Mouse (Mus musculus) forebrain, embryonic 16.5 days (tissue): ENCODE results near the gene Maats1. TPM values are rescaled to one million over a fixed set of nuclear protein-coding genes. Genes with fewer than 3 reads are reported as not detected.

Experiments used
- ATAC-seq: fragments of 200-750 bp; cut with Nextera tagmentation; 2 replicates; pipeline ENCODE4 v1.8.0; 2017; ENCODE audit warnings: mild to moderate bottlenecking, moderate library complexity
- H3K27ac ChIP-seq: fragments of 300-500 bp; sonication (generic); 2 replicates; pipeline ENCODE4 v1.5.1; 2014; ENCODE audit warnings: low read length, control low read depth
- H3K27me3 ChIP-seq: fragments of 300-500 bp; sonication (generic); replicated peaks from 2 replicates; pipeline ENCODE4 v1.6.1; 2014; ENCODE audit warnings: low read length; ENCODE audit not compliant: control insufficient read depth, insufficient read depth
- H3K36me3 ChIP-seq: fragments of 300-500 bp; sonication (generic); 2 replicates; pipeline ENCODE4 v1.6.1; 2014; ENCODE audit not compliant: control insufficient read depth, insufficient read depth
- H3K4me1 ChIP-seq: fragments of 300-500 bp; sonication (generic); replicated peaks from 2 replicates; pipeline ENCODE4 v1.6.1; 2014; ENCODE audit warnings: low read length; ENCODE audit not compliant: control insufficient read depth, insufficient read depth
- H3K4me2 ChIP-seq: fragments of 300-500 bp; sonication (generic); 2 replicates; pipeline ENCODE4 v1.6.1; 2014; ENCODE audit warnings: mild to moderate bottlenecking, low read length, control low read depth
- H3K4me3 ChIP-seq: fragments of 300-500 bp; sonication (generic); replicated peaks from 2 replicates; pipeline ENCODE4 v1.5.1; 2014; ENCODE audit warnings: mild to moderate bottlenecking, low read length, control low read depth
- H3K9ac ChIP-seq: fragments of 300-500 bp; sonication (generic); replicated peaks from 2 replicates; pipeline ENCODE4 v1.6.1; 2014; ENCODE audit warnings: low read depth, low read length, control low read depth
- H3K9me3 ChIP-seq: fragments of 300-500 bp; sonication (generic); 2 replicates; pipeline ENCODE4 v1.6.1; 2016; ENCODE audit warnings: low read length; ENCODE audit not compliant: control insufficient read depth
- WGBS: fragments of 180-500 bp; shearing (Covaris S2); extraction: QIAGEN DNeasy Blood & Tissue Kit; methylation state at CpG from one replicate; pipeline ENCODE4 v1.1.7; 2014; 5-methylcytosine and 5-hydroxymethylcytosine counted together
- polyA plus RNA-seq: library from polyadenylated mRNA; unstranded; fragments of >200 nt; fragmentation: Nextera tagmentation; extraction: Ambion mirVana; gene quantifications from 2 replicates; pipeline ENCODE4 v1.2.1, GENCODE M21; 2015

Maats1 gene
- 0.43 and 0.66 TPM in 2 replicates for polyA plus RNA-seq

DNA sequence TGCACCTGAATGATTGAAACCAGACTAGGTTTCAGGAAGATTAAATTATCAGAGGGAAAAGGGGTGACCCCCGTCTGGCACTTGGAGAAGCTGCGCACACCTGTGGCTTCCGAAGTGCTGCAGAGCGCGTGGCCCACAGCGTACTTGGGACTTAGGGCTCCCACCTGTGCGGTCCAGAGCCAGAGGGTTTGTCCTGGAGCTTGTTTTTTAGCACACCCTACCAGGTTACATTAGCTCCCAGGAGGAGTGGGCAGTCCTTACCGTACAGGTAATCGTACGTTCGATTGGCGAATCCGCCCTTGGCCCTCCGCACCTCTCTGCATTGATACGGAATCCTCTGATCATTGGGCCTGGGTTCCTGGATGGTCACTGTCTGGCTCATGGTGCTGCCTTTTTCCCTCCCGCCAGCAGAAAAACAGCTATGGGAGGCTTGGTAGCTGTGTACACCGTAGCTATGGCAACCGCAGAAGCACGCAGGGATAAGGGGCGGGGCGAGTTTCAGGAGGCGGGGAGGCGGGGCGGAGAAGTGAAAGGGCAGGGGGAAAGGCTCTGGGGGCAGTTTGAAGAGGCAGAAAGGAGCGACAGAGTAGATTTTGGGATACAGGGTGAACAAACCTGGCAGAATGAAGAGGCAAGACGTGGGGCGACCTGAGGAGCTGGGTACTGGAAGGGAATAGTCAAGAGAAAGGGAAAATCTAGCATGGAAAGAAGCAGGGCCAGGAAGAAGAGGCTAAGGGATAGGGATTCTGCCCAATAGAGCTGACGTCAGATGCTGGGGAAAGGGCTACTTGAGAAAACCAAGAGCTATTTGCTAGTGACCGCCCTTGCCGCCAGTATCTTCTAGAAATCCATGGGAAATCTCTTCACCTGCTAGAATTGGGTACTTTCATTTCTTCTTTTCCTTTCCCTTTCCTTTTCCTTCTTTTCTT is at the start of gene Maats1:
TSS of gene Maats1 (minus strand) at position 748 of the 929 bp plus-strand sequence.
- Histone ChIP-seq H3K9me3 (no peaks in the 10 kb centered on the region), H3K4me1 (peaks cover 10% of the 10 kb centered on the region), H3K27me3 (no peaks in the 10 kb centered on the region), H3K27ac (no peak within 1 kb of the TSS), H3K4me3 (peak within 1 kb of the TSS; percentile 43), H3K4me2 (peak within 1 kb of the TSS; percentile 61), H3K9ac (peak within 1 kb of the TSS; percentile 41), H3K36me3 (no peaks in the 10 kb centered on the region)
- WGBS, result 7% methylated on average over 30 of the region's 30 CpGs
- ATAC-seq, result peak; percentile 93

DNA sequence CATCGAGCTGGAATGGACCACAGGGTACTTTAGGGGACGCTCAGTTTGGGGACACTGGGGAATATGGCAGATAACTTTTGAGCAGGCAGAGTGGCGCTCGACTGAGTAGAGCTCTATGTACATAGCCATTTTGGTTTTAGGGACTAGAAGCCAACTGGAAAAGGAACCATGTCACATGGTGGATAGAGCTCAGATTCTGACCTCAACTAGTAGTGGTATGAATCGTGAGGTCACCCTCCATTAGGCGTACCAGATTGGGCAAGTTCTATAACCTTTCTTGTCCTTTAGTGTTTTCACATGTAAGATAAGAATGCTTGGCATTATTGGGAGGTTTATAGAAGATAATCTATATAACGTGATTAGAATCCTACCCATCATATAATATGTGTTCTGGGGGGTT is 48.4 kb upstream of the Maats1 start:
- Histone ChIP-seq H3K4me2 (no peak overlapping the region), H3K4me1 (no peaks in the 10 kb centered on the region), H3K27ac (no peak overlapping the region), H3K36me3 (no peaks in the 10 kb centered on the region), H3K9me3 (no peaks in the 10 kb centered on the region), H3K4me3 (no peak overlapping the region), H3K9ac (no peak overlapping the region), H3K27me3 (no peaks in the 10 kb centered on the region)
- 89% methylated on average over 7 of the region's 7 CpGs for WGBS
- no peak for ATAC-seq

DNA sequence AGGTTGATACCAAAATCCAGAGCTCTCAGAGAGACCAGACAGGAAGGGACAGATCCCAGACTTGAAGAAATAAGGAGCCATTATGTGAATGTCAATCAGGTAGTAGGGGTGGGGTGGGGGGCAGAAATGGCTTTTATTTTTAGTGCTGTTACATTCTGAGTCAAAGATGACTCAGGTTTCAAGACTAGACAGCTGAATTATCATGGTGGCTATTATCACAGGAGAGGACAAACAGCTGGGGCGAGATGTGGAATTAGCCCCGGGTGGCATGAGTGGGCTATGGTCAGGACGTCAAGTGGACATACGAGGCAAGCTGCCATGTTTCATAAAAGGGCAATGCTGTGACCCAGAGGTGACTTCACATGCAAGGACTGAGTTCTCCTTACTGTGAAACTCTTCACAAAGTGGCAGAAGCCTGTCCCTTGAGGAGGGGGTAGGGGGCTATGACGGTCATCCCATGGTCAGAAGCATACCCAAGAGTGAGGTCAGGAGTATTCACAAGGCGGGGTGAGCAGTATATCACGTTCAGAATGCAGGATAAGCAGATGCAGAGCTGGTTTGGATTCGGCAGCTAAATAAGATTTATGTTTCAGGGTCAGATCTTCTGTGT is 47.4 kb upstream of the Maats1 start:
- Histone ChIP-seq H3K4me2 (no peak overlapping the region), H3K27ac (no peak overlapping the region), H3K4me1 (no peaks in the 10 kb centered on the region), H3K4me3 (no peak overlapping the region), H3K36me3 (no peaks in the 10 kb centered on the region), H3K9ac (no peak overlapping the region), H3K9me3 (no peaks in the 10 kb centered on the region), H3K27me3 (no peaks in the 10 kb centered on the region)
- ATAC-seq, result no peak
- 87% methylated on average over 8 of the region's 8 CpGs for WGBS

DNA sequence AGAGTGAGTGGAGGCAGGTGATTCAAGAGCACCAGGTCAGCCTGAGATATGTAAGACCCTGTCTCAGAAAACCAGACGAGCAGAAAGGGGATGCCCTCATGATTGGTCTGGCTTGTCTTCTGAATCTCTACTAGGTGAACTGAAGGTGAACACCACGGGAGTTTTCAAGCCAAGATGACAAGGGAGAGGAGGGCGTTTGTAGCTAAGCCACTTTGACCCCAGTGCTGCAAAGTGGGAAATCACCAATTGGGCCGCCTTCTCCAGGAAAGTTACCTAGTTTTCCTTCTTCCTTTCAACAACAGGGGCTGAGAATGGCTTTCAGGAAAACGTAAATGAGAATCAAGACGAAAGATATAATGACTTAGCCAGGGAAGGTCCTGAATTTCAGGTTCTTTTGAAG is 46.8 kb upstream of the Maats1 start:
- H3K27me3 ChIP-seq, result no peaks in the 10 kb centered on the region
- H3K4me3 ChIP-seq, result no peak overlapping the region
- H3K4me1 ChIP-seq, result no peaks in the 10 kb centered on the region
- no peak overlapping the region for H3K27ac ChIP-seq
- WGBS, result 79% methylated on average over 6 of the region's 6 CpGs
- H3K9me3 ChIP-seq, result no peaks in the 10 kb centered on the region
- no peak overlapping the region for H3K9ac ChIP-seq
- no peak overlapping the region for H3K4me2 ChIP-seq
- H3K36me3 ChIP-seq, result no peaks in the 10 kb centered on the region
- ATAC-seq, result no peak

DNA sequence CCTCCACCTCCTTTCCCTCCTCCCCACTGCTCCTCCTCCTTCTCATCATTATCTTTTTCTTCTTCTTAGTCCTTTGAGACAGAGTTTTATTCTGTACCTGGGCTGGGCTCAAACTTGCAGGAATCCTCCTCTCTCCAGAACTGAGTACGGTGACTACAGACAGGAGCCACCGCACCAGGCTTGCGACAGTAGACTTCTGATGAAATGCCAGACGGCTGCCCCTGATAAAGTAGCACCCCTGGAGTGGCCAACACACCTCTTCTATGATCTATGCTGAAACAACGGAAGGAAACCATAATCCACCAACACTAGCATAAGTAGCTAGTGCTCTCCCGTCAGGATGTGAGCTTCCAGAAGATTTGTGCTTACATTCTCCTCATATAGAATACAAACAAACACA is 45.4 kb upstream of the Maats1 start:
- no peaks in the 10 kb centered on the region for H3K4me1 ChIP-seq
- ATAC-seq, result no peak
- no peaks in the 10 kb centered on the region for H3K36me3 ChIP-seq
- no peak overlapping the region for H3K9ac ChIP-seq
- no peak overlapping the region for H3K4me3 ChIP-seq
- no peaks in the 10 kb centered on the region for H3K9me3 ChIP-seq
- H3K27me3 ChIP-seq, result no peaks in the 10 kb centered on the region
- WGBS, result 92% methylated on average over 6 of the region's 6 CpGs
- H3K27ac ChIP-seq, result no peak overlapping the region
- no peak overlapping the region for H3K4me2 ChIP-seq

DNA sequence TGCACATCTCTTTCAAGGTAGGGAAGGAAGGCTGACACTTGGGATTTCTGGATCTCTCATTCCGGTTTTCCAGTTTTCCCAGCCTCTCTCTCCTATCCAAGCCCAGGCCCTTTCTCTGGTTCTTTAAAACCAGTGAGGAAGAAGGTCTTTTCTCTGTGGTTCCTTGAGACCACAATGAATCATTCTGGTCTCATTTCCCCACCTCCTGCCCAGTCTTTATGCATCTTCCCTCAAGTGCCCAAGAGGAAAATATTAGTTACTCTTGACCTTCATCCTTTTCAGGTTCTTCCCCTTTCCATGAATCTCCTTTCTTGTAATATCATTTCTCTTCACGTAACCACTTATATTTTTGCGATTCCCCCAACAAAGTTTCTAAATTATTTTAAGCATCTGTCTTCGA is 43.8 kb upstream of the Maats1 start:
- Histone ChIP-seq H3K4me3 (no peak overlapping the region), H3K36me3 (no peaks in the 10 kb centered on the region), H3K4me1 (no peaks in the 10 kb centered on the region), H3K9ac (no peak overlapping the region), H3K4me2 (no peak overlapping the region), H3K27ac (no peak overlapping the region), H3K9me3 (no peaks in the 10 kb centered on the region), H3K27me3 (no peaks in the 10 kb centered on the region)
- no peak for ATAC-seq
- WGBS, result 93% methylated on average over 4 of the region's 4 CpGs

GRCm38 (mm10) chr16:38385184-38385634 is 43.3 kb upstream of the Maats1 start:
- Histone ChIP-seq H3K27me3 (no peaks in the 10 kb centered on the region), H3K4me2 (no peak overlapping the region), H3K27ac (no peak overlapping the region), H3K9me3 (no peaks in the 10 kb centered on the region), H3K4me1 (no peaks in the 10 kb centered on the region), H3K4me3 (no peak overlapping the region), H3K36me3 (no peaks in the 10 kb centered on the region), H3K9ac (no peak overlapping the region)
- no peak for ATAC-seq
- 86% methylated on average over 6 of the region's 6 CpGs for WGBS

DNA sequence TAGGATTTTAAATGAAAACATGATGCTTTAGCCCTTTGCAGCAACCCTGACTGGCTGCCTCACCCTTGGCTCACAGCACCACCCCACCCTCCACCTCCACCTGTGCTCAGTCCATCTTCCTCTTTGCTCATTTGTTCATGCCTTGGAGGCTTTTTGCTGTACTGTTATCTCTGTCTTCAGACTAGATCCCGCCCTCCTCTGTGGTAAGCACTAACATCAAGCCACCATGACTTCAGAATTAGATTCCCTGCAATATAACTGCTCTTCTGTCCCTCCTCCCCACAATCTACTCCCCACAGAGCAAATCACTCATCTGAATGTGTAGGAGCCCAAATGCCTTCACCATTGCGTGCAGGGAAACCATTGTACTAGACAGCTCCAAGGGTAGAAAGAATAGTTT is 41.7 kb upstream of the Maats1 start:
- H3K4me3 ChIP-seq, result no peak overlapping the region
- no peaks in the 10 kb centered on the region for H3K36me3 ChIP-seq
- H3K9me3 ChIP-seq, result no peaks in the 10 kb centered on the region
- no peak overlapping the region for H3K4me2 ChIP-seq
- H3K27ac ChIP-seq, result no peak overlapping the region
- H3K9ac ChIP-seq, result no peak overlapping the region
- H3K4me1 ChIP-seq, result no peaks in the 10 kb centered on the region
- no peaks in the 10 kb centered on the region for H3K27me3 ChIP-seq
- WGBS, result 88% methylated on average over 2 of the region's 2 CpGs
- no peak for ATAC-seq

- ATAC-seq, result no peak
- Histone ChIP-seq H3K27me3 (no peaks in the 10 kb centered on the region), H3K4me3 (no peak overlapping the region), H3K9me3 (no peaks in the 10 kb centered on the region), H3K9ac (no peak overlapping the region), H3K4me2 (no peak overlapping the region), H3K36me3 (no peaks in the 10 kb centered on the region), H3K27ac (no peak overlapping the region), H3K4me1 (peaks cover 12% of the 10 kb centered on the region)
- 95% methylated on average over 3 of the region's 3 CpGs for WGBS
Measured at GRCm38 (mm10) chr16:38379926-38380325, 38.0 kb upstream of the Maats1 start.
